Mouse (Mus musculus) heart, embryonic 14.5 days (tissue): ENCODE measurements around the gene Pde7b. TPM values are rescaled to one million over a fixed set of nuclear protein-coding genes. Genes with fewer than 3 reads are reported as not detected.

ENCODE experiments used
- ATAC-seq: fragments of 200-750 bp; cut with Nextera tagmentation; 2 replicates; pipeline ENCODE4 v1.8.0; 2017; ENCODE audit warnings: low read depth, moderate TSS enrichment; ENCODE audit not compliant: insufficient number of reproducible peaks, insufficient read depth, low FRiP score
- H3K27ac ChIP-seq, 2 experiments: fragments of 200-500 bp in 1 of 2; fragments of 300-500 bp in 1 of 2; sonication (generic) in 1 of 2; replicated peaks in 1 of 2; 2 replicates each; pipeline ENCODE4 v1.5.1; 2012 to 2014; ENCODE audit warnings: low read depth in 2 of 2, low read length in 2 of 2, control low read depth in 1 of 2, mild to moderate bottlenecking in 1 of 2, mixed read lengths in 1 of 2; ENCODE audit not compliant: control insufficient read depth in 1 of 2, insufficient read depth in 1 of 2
- H3K27me3 ChIP-seq: fragments of 300-500 bp; sonication (generic); 2 replicates; pipeline ENCODE4 v1.6.1; 2014; ENCODE audit warnings: mild to moderate bottlenecking, low read length, control low read depth; ENCODE audit not compliant: control insufficient read depth, insufficient read depth
- H3K36me3 ChIP-seq: fragments of 300-500 bp; sonication (generic); 2 replicates; pipeline ENCODE4 v1.6.1; 2014; ENCODE audit warnings: mild to moderate bottlenecking, control low read depth, low read length, mixed read lengths; ENCODE audit not compliant: control insufficient read depth, insufficient read depth
- H3K4me1 ChIP-seq, 2 experiments: fragments of 200-500 bp in 1 of 2; fragments of 300-500 bp in 1 of 2; sonication (generic) in 1 of 2; 2 replicates each; pipeline ENCODE4 v1.6.1; 2012 to 2014; ENCODE audit warnings: low read length in 2 of 2, control low read depth in 1 of 2, mixed read lengths in 1 of 2; ENCODE audit not compliant: control insufficient read depth in 2 of 2, insufficient read depth in 2 of 2
- H3K4me2 ChIP-seq: fragments of 300-500 bp; sonication (generic); 2 replicates; pipeline ENCODE4 v1.6.1; 2014; ENCODE audit warnings: mild to moderate bottlenecking, low read length
- H3K4me3 ChIP-seq, 2 experiments: fragments of 200-500 bp in 1 of 2; fragments of 300-500 bp in 1 of 2; sonication (generic) in 1 of 2; 2 replicates each; pipeline ENCODE4 v1.5.1; 2012 to 2014; ENCODE audit warnings: low read length in 2 of 2, mild to moderate bottlenecking in 2 of 2, control low read depth in 1 of 2, low read depth in 1 of 2, moderate library complexity in 1 of 2; ENCODE audit not compliant: control insufficient read depth in 1 of 2, insufficient read depth in 1 of 2
- H3K9ac ChIP-seq: fragments of 300-500 bp; sonication (generic); 2 replicates; pipeline ENCODE4 v1.6.1; 2014; ENCODE audit warnings: mild to moderate bottlenecking, low read length
- H3K9me3 ChIP-seq: fragments of 300-500 bp; sonication (generic); 2 replicates; pipeline ENCODE4 v1.6.1; 2016; ENCODE audit warnings: low read length, control low read depth; ENCODE audit not compliant: control insufficient read depth
- WGBS: fragments of 180-500 bp; shearing (Covaris S2); extraction: QIAGEN DNeasy Blood & Tissue Kit; methylation state at CpG from one replicate; pipeline ENCODE4 v1.1.7; 2014; 5-methylcytosine and 5-hydroxymethylcytosine counted together
- polyA plus RNA-seq: library from polyadenylated mRNA; unstranded; fragments of >200 nt; fragmentation: Nextera tagmentation; extraction: Ambion mirVana; gene quantifications from 2 replicates; pipeline ENCODE4 v1.2.1, GENCODE M21; 2014

Gene Pde7b
- polyA plus RNA-seq, 1 experiment from 2014 or later = 12.2 TPM

DNA sequence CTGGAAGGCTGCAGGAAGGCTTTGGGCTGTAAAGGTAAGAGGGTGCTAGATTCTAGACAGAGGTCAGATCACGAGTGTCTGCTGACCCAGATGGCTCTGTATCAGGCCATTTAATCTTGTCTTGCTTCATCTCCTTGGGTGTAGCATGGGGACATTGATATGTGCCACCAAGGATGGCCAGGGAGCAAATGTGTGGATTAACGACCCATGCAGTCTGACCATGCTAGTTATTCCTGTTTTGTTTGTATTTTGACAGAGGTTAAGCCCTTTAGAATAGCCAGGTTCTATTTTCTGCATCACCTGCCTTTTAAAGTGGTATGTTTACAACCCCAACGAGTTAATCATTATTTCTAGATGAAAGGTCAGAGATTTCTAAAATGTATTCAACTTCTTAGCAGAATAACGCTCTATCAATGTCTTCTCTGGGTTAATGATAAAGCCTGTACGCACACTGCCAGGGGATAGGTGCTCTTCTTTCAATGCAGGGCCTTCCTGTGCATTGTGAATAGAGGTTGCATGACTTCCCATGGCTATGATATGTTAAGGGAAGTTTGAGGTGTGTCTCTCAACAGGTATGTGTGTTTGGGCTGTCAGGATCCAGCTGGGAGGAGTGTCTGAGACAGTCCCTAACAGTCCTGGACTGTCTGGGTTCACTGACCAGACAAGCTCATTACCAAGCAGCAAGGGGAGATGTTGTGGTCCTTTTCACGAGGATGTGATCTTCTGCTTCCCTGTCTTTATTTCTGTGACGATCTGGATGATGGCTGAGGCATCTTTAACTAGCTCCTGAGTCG is 103.0 kb downstream of the Pde7b start:
- Histone ChIP-seq H3K4me1 (0 out of 4 replicates have a peak, but pooled peaks cover 0 to 5% of the 10 kb centered on the region in 2 experiments), H3K36me3 (peaks cover 3% of the 10 kb centered on the region; the same call in 1 of the 2 replicates), H3K27ac (no peak overlapping the region), H3K4me3 (no peak overlapping the region), H3K4me2 (no peak overlapping the region), H3K27me3 (no peaks in the 10 kb centered on the region), H3K9me3 (no peaks in the 10 kb centered on the region), H3K9ac (no peak overlapping the region)
- no peak for ATAC-seq
- WGBS = 76% methylated on average over 8 of the region's 8 CpGs

DNA sequence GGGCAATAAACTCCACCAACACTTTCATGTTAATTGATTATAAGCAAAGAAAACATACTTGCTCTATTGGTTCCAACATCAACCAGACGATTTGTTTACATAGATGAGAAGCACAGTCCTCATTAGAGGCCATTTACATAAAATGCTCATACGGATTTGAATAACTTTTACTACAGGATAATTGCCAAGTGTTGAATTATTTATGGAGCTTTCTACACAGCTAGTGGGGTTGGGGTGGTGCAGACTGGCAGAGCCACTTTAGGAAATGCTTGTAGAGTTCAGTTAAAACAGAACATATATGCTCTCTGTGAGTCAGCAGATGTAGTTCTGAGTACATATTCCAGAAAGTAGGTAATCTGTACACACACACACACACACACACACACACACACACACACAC is 118.9 kb downstream of the Pde7b start:
- WGBS = 74% methylated on average over 2 of the region's 2 CpGs
- Histone ChIP-seq H3K4me1 (no peaks in the 10 kb centered on the region), H3K36me3 (no peaks in the 10 kb centered on the region), H3K9ac (no peak overlapping the region), H3K27ac (no peak overlapping the region), H3K4me3 (no peak overlapping the region), H3K9me3 (no peaks in the 10 kb centered on the region), H3K4me2 (no peak overlapping the region), H3K27me3 (no peaks in the 10 kb centered on the region)
- no peak for ATAC-seq

DNA sequence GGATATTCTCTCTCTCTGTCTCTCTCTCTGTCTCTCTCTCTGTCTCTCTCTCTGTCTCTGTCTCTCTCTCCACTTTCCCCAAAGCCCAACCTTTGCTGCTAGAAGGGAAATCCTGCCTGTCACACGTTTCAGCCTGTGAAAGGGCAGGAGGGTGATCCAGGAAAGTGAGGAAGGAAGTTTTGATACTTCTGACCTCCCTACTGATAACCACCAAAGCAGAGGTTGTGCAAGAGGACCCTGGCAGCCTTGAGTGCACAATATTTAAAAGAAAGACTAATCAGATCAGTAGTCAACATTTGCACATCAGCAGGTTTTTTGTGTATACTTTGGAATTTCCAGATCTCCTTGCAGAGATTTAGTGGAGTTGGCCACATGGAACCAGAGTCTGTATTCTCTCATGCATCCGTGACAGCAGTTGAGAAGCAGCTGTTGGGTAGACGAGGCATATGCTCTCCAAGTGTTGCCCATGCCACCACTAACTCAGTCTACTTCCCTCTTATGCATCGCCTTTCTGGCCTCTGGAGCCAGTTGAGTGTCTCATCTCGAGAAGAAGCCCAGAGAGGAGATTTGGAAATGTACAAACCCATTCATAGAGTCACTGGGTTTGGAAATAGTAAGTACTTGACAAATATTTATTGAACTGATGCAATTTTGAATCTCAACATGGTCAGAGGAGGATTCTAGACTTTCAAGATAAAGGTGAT is 129.6 kb downstream of the Pde7b start:
- Histone ChIP-seq H3K27me3 (no peaks in the 10 kb centered on the region), H3K4me1 (no peaks in the 10 kb centered on the region), H3K9me3 (no peaks in the 10 kb centered on the region), H3K9ac (no peak overlapping the region), H3K27ac (no peak overlapping the region), H3K36me3 (no peaks in the 10 kb centered on the region), H3K4me3 (no peak overlapping the region), H3K4me2 (no peak overlapping the region)
- ATAC-seq = no peak
- 56% methylated on average over 5 of the region's 5 CpGs for WGBS

DNA sequence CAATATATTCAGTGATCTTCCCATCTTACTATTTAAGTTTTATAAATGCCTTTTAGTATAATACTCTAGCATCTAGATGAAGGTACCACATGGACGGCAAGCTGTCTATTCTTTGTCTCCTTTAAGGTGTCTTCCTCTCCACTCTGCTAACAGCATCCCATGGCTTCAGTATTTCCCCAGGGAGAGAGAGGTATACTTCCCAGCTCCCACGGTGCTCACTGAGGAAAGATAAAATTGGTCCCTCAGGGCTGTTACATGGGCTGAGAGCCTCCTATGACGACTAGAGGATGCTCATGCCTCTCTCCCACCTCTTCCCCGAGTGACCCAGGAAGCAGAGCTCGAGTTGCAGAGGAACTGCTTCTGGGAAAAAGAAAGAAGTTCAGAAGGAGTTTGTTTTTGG is 130.9 kb downstream of the Pde7b start:
- Histone ChIP-seq H3K4me1 (no peaks in the 10 kb centered on the region; a peak in 1 of 4 replicates), H3K9ac (no peak overlapping the region), H3K4me3 (no peak overlapping the region), H3K4me2 (no peak overlapping the region), H3K27me3 (no peaks in the 10 kb centered on the region), H3K36me3 (no peaks in the 10 kb centered on the region), H3K9me3 (no peaks in the 10 kb centered on the region), H3K27ac (no peak overlapping the region)
- WGBS = 46% methylated on average over 5 of the region's 5 CpGs
- ATAC-seq = no peak

DNA sequence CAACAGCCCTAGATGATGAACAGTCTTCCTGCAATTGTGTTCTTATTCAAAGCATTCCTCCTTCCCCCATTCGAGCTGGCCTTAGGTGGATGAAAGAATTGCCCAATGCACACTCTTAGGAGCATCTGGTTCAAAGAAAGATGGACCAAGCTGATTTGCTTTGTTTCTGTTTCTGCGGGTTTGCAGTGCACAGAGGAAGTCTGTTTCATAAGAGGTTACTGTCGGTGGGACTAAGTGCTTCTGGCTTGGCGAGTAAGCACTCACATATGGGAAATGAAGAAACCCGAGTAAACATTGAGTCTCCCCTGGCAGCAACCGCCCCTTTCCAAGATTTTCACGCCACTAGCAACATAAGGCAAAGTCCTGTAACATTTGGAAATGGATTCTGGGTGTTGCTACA is 134.8 kb downstream of the Pde7b start:
- Histone ChIP-seq H3K4me2 (no peak overlapping the region), H3K9ac (no peak overlapping the region), H3K36me3 (no peaks in the 10 kb centered on the region), H3K4me3 (no peak overlapping the region), H3K4me1 (no peaks in the 10 kb centered on the region; a peak in 1 of 4 replicates), H3K27ac (peak overlapping the region; percentile 15 to 49; a peak in 3 of 4 replicates), H3K9me3 (no peaks in the 10 kb centered on the region), H3K27me3 (no peaks in the 10 kb centered on the region)
- ATAC-seq = no peak
- 51% methylated on average over 7 of the region's 7 CpGs for WGBS

DNA sequence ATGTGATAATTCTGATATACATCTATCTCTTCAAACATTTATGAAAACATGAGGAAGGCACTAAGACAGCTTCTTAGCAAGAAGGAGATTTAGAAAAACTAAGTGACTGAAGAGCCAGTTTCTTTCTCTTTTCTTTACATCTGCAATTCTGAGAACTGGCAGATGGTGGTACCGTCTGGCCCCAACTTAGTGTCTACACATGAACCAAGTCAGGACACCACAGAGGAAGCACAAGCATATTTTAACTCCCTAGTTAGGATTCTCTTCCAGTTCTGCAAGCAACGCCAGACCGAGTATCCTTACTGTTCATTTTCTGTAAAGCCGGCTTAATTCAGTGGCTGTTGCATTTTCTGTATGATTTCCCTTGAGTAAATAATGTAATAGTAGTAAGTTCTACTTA is 138.9 kb downstream of the Pde7b start:
- no peaks in the 10 kb centered on the region; a peak in 1 of 4 replicates for H3K4me1 ChIP-seq
- H3K27me3 ChIP-seq = no peaks in the 10 kb centered on the region
- no peak overlapping the region for H3K4me3 ChIP-seq
- no peak overlapping the region for H3K4me2 ChIP-seq
- H3K27ac ChIP-seq = no peak overlapping the region
- H3K9me3 ChIP-seq = no peaks in the 10 kb centered on the region
- no peaks in the 10 kb centered on the region for H3K36me3 ChIP-seq
- no peak for ATAC-seq
- no peak overlapping the region for H3K9ac ChIP-seq
- WGBS = 84% methylated on average over 4 of the region's 4 CpGs

DNA sequence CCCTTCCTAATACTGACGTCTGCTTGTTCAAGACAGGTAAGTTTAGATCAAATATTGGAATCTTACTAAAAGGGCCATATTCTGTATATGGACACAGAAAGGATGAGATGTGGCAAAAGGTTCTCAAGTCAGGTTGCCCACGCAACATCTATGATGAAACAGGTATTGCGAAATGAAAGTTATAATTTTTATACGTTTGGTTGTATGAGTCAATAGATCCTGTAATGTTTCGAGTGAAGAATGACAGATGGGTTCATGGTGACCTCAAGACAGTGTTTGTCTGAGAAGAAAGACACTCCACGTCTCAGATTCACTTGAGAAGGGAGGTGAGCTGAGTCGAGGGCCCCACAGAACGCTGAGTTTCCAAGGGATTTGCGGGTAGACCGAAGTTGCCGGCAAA is 149.9 kb downstream of the Pde7b start:
- WGBS = 92% methylated on average over 11 of the region's 11 CpGs
- Histone ChIP-seq H3K27ac (no peak overlapping the region), H3K36me3 (no peaks in the 10 kb centered on the region), H3K4me1 (peaks cover 4 to 9% of the 10 kb centered on the region in 2 experiments), H3K9me3 (no peaks in the 10 kb centered on the region), H3K27me3 (no peaks in the 10 kb centered on the region), H3K4me3 (no peak overlapping the region), H3K4me2 (no peak overlapping the region), H3K9ac (no peak overlapping the region)
- ATAC-seq = no peak
